Mouse (Mus musculus) layer of hippocampus, adult 8-10 months (tissue): ENCODE measurements around the gene Plpp3. TPM values are rescaled to one million over a fixed set of nuclear protein-coding genes. Genes with fewer than 3 reads are reported as not detected.

ENCODE experiments used
- total RNA-seq, 4 experiments: library from RNA; stranded (reverse); gene quantifications; 2 replicates each; pipeline ENCODE4 v1.2.4; 2022

Gene Plpp3
- total RNA-seq, 4 experiments from 2014 or later: 212 to 254 (median 222) TPM

Other genes with a start within 250 kb of the Plpp3 start
- gene Fyb2, start 243.9 kb upstream of the Plpp3 start, total RNA-seq: 1 to 10 TPM; 2.3 to 3.3 (median 2.6) TPM
- gene Prkaa2, start 47.5 kb upstream of the Plpp3 start, total RNA-seq: 10 to 100 TPM; 19.1 to 21.2 (median 20.1) TPM